Mouse (Mus musculus): ENCODE data around the gene Atp2a1.

DNA sequence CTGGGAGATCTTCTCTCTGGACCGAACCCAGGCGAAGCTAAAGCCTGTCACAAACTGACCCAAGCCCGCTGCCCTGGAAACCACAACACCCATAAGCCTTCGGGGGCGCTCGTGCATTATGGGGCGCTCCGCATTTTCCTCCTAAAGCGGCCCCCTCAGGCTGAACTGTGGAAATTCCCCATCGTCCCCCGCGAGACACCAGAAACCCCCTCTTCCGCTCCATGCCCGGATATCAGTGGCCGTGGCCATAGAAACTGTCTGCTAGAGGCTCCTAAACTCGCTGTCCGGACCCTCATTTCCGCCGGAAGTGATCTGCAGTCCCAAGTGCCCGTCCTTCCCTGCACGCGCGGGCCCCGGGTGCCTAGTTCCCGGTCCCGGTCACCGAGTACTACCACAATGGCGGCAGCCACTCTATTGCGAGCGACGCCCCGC lies 24.2 kb upstream of the Atp2a1 start, which contains the start of gene Tufm:
- TF ChIP-seq CTCF (IDR thresholded peaks at IDR 0.05; ENCODE audit: low read depth) (peak; percentile 58), EP300 (IDR thresholded peaks at IDR 0.05; ENCODE audit: low read depth) (no peak)
